Mouse (Mus musculus) lung, postnatal 0 days (tissue): Measurements from ENCODE around the gene Pou3f3.

ENCODE experiments used
- CTCF ChIP-seq: IDR thresholded peaks from 2 replicates; pipeline ENCODE4 v1.5.1; 2016; ENCODE audit warnings: antibody characterized with exemption, mild to moderate bottlenecking
- EP300 ChIP-seq: IDR thresholded peaks from 2 replicates; pipeline ENCODE4 v1.6.1; 2016; ENCODE audit warnings: antibody characterized with exemption, mild to moderate bottlenecking, control low read depth

DNA sequence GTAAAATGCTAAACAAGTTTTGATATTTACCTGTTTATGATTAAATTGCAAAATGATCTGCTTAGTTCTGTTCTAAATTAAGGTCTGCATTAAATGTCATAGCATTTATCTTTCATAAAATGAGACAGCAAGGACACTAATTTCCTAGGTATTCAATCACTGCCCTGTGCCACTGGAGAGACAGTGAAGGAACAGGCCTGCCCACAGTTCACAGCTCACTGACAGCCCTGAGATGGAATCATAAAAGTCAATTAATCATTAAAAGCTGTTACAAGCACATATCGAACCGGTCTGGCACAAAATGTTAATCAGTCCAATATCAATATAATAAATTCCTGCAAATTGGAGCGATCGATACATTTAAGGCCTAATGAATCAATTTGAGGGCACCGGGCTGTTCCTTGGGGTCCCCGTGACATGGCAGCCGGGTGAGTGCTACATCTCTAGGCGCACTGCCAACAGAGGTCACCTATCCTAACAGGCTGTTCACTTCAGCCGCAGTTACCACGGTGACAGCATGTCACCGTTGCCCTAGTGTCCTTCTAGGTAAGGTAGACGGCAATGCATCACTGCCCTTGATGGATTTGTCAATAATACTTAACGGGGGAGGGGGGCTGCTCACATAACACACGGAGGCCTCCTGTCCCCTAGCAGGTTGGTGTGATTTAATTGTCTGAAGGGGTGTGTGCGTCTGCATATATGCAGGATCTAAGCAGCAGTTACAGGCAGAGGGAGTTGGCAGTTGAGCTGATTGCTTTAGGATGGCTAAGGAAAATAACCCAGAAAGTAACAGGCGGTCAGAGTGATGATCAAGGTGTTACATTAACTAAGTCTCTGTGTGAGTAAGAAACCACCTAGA is 46.0 kb downstream of the Pou3f3 start:
- TF ChIP-seq CTCF (no peak), EP300 (no peak)
